Mouse (Mus musculus): ENCODE data around the gene Usp12. TPM values are rescaled to one million over a fixed set of nuclear protein-coding genes. Genes with fewer than 3 reads are reported as not detected.

Usp12 gene
- total and polyA plus RNA-seq, 3 experiments: 6.0 to 17.2 (median 16.8) TPM

- DNase-seq: no peak
- intact Hi-C loops (cut with DNase I): no loop called here
Measured at GRCm38 (mm10) chr5:146813421-146813820, 18.6 kb upstream of the Usp12 start.

DNA sequence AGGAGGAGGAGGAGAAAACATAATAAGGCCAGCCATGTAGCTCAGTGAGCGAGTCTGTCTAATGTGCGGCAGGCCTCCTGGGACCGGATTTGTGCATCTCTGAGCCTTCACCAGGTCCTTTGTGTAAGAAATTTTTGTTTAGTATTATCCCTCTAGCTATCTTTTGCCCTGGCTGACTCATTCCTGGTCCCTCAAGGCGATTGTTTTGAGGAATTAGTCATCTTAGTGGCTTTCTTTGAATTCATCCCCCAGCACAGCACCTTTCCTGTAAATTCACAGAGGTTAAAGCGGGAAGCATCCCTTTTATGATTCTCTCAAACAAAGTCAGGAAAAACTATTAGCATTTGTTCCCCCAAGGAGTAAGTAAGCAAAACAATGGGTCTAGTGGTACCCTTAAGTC lies 18.1 kb upstream of the Usp12 start:
- H3K27me3 ChIP-seq (ENCODE audit: control insufficient read depth, insufficient read depth, low read length): no peaks in the 10 kb centered on the region
- no peaks in the 10 kb centered on the region for H3K36me3 ChIP-seq (ENCODE audit: control insufficient read depth, insufficient read depth, low read length)
- DNase-seq: no peak
- intact Hi-C loops (cut with DNase I): no loop called here
- H3K27ac ChIP-seq: no peak overlapping the region
- H3K4me1 ChIP-seq (ENCODE audit: control insufficient read depth, insufficient read depth, low read length): no peaks in the 10 kb centered on the region
- 79% methylated on average over 5 of the region's 5 CpGs for WGBS
- H3K9ac ChIP-seq (ENCODE audit: low read depth, low read length): no peak overlapping the region
- TF ChIP-seq EP300 (IDR thresholded peaks at IDR 0.05; ENCODE audit: insufficient read depth, low read depth, low read length) (no peak), POLR2A (IDR thresholded peaks at IDR 0.05; ENCODE audit: insufficient read depth, low read depth, low read length) (no peak), CTCF (IDR thresholded peaks at IDR 0.05) (no peak)
- no peaks in the 10 kb centered on the region for H3K79me2 ChIP-seq (replicated peaks; ENCODE audit: control insufficient read depth, insufficient read depth, low read length)
- no peak overlapping the region for H3K4me3 ChIP-seq

More at GRCm38 (mm10) chr5:146813421-146813820, 18.6 kb upstream of the Usp12 start:
- TF ChIP-seq CTCF (IDR thresholded peaks at IDR 0.05) (peak; percentile 21; the same call in 1 of the 2 replicates), EP300 (IDR thresholded peaks at IDR 0.05; ENCODE audit: insufficient read depth, low read depth, low read length) (no peak), POLR2A (IDR thresholded peaks at IDR 0.05; ENCODE audit: insufficient read depth, low read depth, low read length) (no peak)
- H3K27ac ChIP-seq: no peak overlapping the region
- H3K79me2 ChIP-seq (replicated peaks; ENCODE audit: control insufficient read depth, insufficient read depth, low read length): no peaks in the 10 kb centered on the region
- no peaks in the 10 kb centered on the region for H3K27me3 ChIP-seq (ENCODE audit: control insufficient read depth, insufficient read depth, low read length)
- H3K4me3 ChIP-seq: no peak overlapping the region
- no peaks in the 10 kb centered on the region for H3K36me3 ChIP-seq (ENCODE audit: control insufficient read depth, insufficient read depth, low read length)
- 92% methylated on average over 4 of the region's 4 CpGs for WGBS
- no peak overlapping the region for H3K9ac ChIP-seq (ENCODE audit: low read depth, low read length)
- H3K4me1 ChIP-seq (ENCODE audit: control insufficient read depth, insufficient read depth, low read length): no peaks in the 10 kb centered on the region

DNA sequence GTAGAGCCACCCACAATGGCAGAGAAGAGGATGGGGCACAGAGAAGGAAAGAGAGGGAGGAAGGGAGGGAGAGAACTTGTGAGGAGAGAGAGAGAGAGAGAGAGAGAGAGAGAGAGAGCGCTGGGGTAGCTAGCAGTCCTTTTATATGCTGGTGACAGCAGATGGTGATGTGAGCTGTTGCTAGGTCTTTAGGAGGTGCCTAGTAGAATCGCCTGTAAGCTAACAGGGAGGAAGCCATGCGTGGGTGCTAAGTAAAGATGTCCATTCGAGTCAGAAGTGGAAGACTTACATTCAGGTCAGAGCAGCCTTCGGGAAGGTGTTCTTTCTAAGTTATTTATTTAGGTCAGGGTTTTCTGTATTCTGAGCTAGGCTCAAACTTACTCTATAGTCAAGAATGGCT lies 15.1 kb upstream of the Usp12 start:
- no peak overlapping the region for H3K27ac ChIP-seq
- H3K79me2 ChIP-seq (replicated peaks; ENCODE audit: control insufficient read depth, insufficient read depth, low read length): no peaks in the 10 kb centered on the region
- no peaks in the 10 kb centered on the region for H3K27me3 ChIP-seq (ENCODE audit: control insufficient read depth, insufficient read depth, low read length)
- intact Hi-C loops (cut with DNase I): no loop called here
- TF ChIP-seq EP300 (IDR thresholded peaks at IDR 0.05; ENCODE audit: insufficient read depth, low read depth, low read length) (no peak), CTCF (IDR thresholded peaks at IDR 0.05) (no peak), POLR2A (IDR thresholded peaks at IDR 0.05; ENCODE audit: insufficient read depth, low read depth, low read length) (no peak)
- H3K4me3 ChIP-seq: no peak overlapping the region
- WGBS: 66% methylated on average over 5 of the region's 5 CpGs
- no peak for DNase-seq
- H3K9ac ChIP-seq (ENCODE audit: low read depth, low read length): no peak overlapping the region
- no peaks in the 10 kb centered on the region for H3K4me1 ChIP-seq (ENCODE audit: control insufficient read depth, insufficient read depth, low read length)
- no peaks in the 10 kb centered on the region for H3K36me3 ChIP-seq (ENCODE audit: control insufficient read depth, insufficient read depth, low read length)

DNA sequence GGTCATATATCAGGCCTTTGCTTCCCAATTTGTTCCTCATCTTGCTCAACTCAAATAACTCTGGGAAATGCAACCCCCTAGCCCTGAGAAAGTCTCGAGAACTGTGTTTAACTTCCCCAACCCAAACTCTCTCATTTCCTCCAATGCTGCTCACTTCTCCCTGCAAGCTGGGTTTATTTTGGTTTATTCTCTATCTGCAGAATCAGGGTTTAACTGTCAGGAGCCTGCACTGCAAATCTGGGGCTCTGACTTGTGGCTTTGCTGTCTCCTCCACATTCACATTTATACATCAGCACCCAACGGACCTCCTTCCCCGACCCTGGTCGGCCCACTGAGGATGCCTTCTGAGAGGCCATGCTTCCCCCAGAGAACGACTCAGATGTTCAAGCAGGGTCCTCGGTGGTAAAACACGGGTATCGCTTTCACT lies 11.2 kb upstream of the Usp12 start:
- intact Hi-C loops (cut with DNase I): no loop called here
- DNase-seq: peak in 1 of 2 experiments; percentile 11
- no peak for TF ChIP-seq POLR2A (IDR thresholded peaks at IDR 0.05; ENCODE audit: insufficient read depth, low read depth, low read length)
- no peak for TF ChIP-seq CTCF (IDR thresholded peaks at IDR 0.05)
- no peak for TF ChIP-seq EP300 (IDR thresholded peaks at IDR 0.05; ENCODE audit: insufficient read depth, low read depth, low read length)
- H3K27me3 ChIP-seq (ENCODE audit: control insufficient read depth, insufficient read depth, low read length): no peaks in the 10 kb centered on the region
- H3K36me3 ChIP-seq (ENCODE audit: control insufficient read depth, insufficient read depth, low read length): no peaks in the 10 kb centered on the region
- H3K4me3 ChIP-seq: no peak overlapping the region
- 71% methylated on average over 8 of the region's 8 CpGs for WGBS
- no peak overlapping the region for H3K27ac ChIP-seq
- H3K4me1 ChIP-seq (ENCODE audit: control insufficient read depth, insufficient read depth, low read length): no peaks in the 10 kb centered on the region
- no peak overlapping the region for H3K9ac ChIP-seq (ENCODE audit: low read depth, low read length)
- H3K79me2 ChIP-seq (replicated peaks; ENCODE audit: control insufficient read depth, insufficient read depth, low read length): no peaks in the 10 kb centered on the region

DNA sequence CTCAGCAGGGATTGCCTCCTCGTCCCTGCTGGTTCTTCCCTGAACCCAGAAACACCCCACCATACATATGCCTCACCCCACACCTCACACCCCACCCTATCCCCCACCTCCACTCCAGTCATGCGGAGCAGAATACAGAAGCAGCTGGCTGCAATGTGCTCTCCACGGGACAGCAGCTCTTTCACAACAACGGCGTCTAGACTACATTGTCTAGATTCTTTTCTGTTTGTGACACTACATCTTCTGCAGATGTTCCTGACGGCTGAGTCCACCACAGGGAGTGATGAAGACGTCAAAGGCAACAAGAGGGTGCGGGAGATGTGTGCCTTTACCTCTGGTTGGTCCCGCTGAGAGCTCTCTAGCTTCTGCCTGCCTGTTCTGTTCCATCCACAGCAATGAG lies 3.2 kb upstream of the Usp12 start:
- intact Hi-C loops (cut with DNase I): no loop called here
- no peaks in the 10 kb centered on the region for H3K4me1 ChIP-seq (ENCODE audit: control insufficient read depth, insufficient read depth, low read length)
- no peak overlapping the region for H3K27ac ChIP-seq
- WGBS: 48% methylated on average over 9 of the region's 9 CpGs
- no peaks in the 10 kb centered on the region for H3K79me2 ChIP-seq (replicated peaks; ENCODE audit: control insufficient read depth, insufficient read depth, low read length)
- TF ChIP-seq EP300 (IDR thresholded peaks at IDR 0.05; ENCODE audit: insufficient read depth, low read depth, low read length) (no peak), CTCF (IDR thresholded peaks at IDR 0.05) (no peak), POLR2A (IDR thresholded peaks at IDR 0.05; ENCODE audit: insufficient read depth, low read depth, low read length) (no peak)
- no peaks in the 10 kb centered on the region for H3K36me3 ChIP-seq (ENCODE audit: control insufficient read depth, insufficient read depth, low read length)
- no peak overlapping the region for H3K4me3 ChIP-seq
- H3K9ac ChIP-seq (ENCODE audit: low read depth, low read length): no peak overlapping the region
- no peak for DNase-seq
- H3K27me3 ChIP-seq (ENCODE audit: control insufficient read depth, insufficient read depth, low read length): no peaks in the 10 kb centered on the region

DNA sequence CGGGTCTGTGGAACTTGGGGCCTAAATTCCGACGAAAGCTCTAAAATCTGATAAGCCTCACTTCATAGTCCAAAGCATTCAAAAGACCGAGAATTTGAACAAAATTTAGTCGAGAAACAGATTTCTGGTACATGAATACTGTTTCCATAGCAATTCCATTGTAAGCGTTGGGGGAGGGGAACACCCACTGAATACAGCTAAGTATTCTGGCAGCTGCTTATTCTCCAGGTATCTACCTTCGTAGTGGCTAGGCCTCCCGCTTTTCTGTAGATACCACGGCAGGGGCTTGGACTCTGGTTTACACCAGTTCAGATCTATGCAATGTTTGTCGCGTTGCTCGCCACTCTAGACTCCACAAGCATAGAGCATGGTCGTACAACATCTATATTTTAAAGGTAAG lies 922 bp upstream of the Usp12 start:
- Histone ChIP-seq H3K27me3 (ENCODE audit: control insufficient read depth, insufficient read depth, low read length) (no peaks in the 10 kb centered on the region), H3K36me3 (ENCODE audit: control insufficient read depth, insufficient read depth, low read length) (no peaks in the 10 kb centered on the region), H3K4me1 (ENCODE audit: control insufficient read depth, insufficient read depth, low read length) (peaks cover 10% of the 10 kb centered on the region), H3K9ac (ENCODE audit: low read depth, low read length) (no peak overlapping the region), H3K27ac (no peak overlapping the region), H3K79me2 (replicated peaks; ENCODE audit: control insufficient read depth, insufficient read depth, low read length) (peaks cover 1% of the 10 kb centered on the region), H3K4me3 (no peak overlapping the region)
- no peak for DNase-seq
- WGBS: 76% methylated on average over 13 of the region's 13 CpGs
- TF ChIP-seq POLR2A (IDR thresholded peaks at IDR 0.05; ENCODE audit: insufficient read depth, low read depth, low read length) (no peak), EP300 (IDR thresholded peaks at IDR 0.05; ENCODE audit: insufficient read depth, low read depth, low read length) (no peak), CTCF (IDR thresholded peaks at IDR 0.05) (no peak)
- intact Hi-C loops (cut with DNase I): loop anchor here (2.0 kb wide), 2 partner anchors 25 to 37 kb away; partner anchors contain the start of gene Rpl21
